Mouse (Mus musculus) CD4-positive, CD25-positive, alpha-beta regulatory T cell, adult 4 months (primary cell): ENCODE results near the gene Tmem102. TPM values are rescaled to one million over a fixed set of nuclear protein-coding genes. Genes with fewer than 3 reads are reported as not detected.

Source experiments
- ATAC-seq: one replicate; pipeline ENCODE4 v1.8.0; 2017
- polyA plus RNA-seq, 2 experiments: library from polyadenylated mRNA; unstranded; fragments of 100-300 nt; shearing (Covaris generic); gene quantifications; one replicate each; pipeline ENCODE4 v1.2.1; 2017

Tmem102 gene
- polyA plus RNA-seq = not detected

- no peak for ATAC-seq
Observed at GRCm38 (mm10) chr11:69804972-69805909, at the start of gene Tmem102. TSS of gene Tmem102 (minus strand) at chr11:69805624.

GRCm38 (mm10) chr11:69854680-69855079 lies 49.3 kb upstream of the Tmem102 start:
- no peak for ATAC-seq

- no peak for ATAC-seq
Observed at GRCm38 (mm10) chr11:69853994-69854393, 48.6 kb upstream of the Tmem102 start.

- ATAC-seq = no peak
Observed at GRCm38 (mm10) chr11:69850754-69851153, 45.3 kb upstream of the Tmem102 start.

- ATAC-seq = no peak
Observed at GRCm38 (mm10) chr11:69849884-69850283, 44.5 kb upstream of the Tmem102 start.

- no peak for ATAC-seq
Observed at GRCm38 (mm10) chr11:69849128-69849527, 43.7 kb upstream of the Tmem102 start.

- ATAC-seq = no peak
Observed at GRCm38 (mm10) chr11:69848021-69848420, 42.6 kb upstream of the Tmem102 start.

- ATAC-seq = peak; percentile 71
Observed at GRCm38 (mm10) chr11:69846738-69847688, 41.6 kb upstream of the Tmem102 start.

- ATAC-seq = peak; percentile 81
Observed at GRCm38 (mm10) chr11:69846198-69846680, 40.8 kb upstream of the Tmem102 start, which contains the start of gene Plscr3. TSS of gene Plscr3 (plus strand) at chr11:69846376.

GRCm38 (mm10) chr11:69838714-69839104 lies 33.3 kb upstream of the Tmem102 start:
- peak; percentile 13 for ATAC-seq

- ATAC-seq = peak; percentile 90
Observed at GRCm38 (mm10) chr11:69837952-69838713, 32.7 kb upstream of the Tmem102 start, which contains the start of gene Tmem256. TSS of gene Tmem256 (plus strand) at chr11:69838514.

GRCm38 (mm10) chr11:69837604-69837951 lies 32.2 kb upstream of the Tmem102 start, which contains the start of gene Nlgn2:
TSS of gene Nlgn2 (minus strand) at chr11:69837784.
- ATAC-seq = no peak

- no peak for ATAC-seq
Observed at GRCm38 (mm10) chr11:69836703-69837576, 31.5 kb upstream of the Tmem102 start.

- ATAC-seq = no peak
Observed at GRCm38 (mm10) chr11:69835966-69836335, 30.5 kb upstream of the Tmem102 start.

GRCm38 (mm10) chr11:69835326-69835965 lies 30.0 kb upstream of the Tmem102 start:
- ATAC-seq = no peak

- peak; percentile 13 for ATAC-seq
Observed at GRCm38 (mm10) chr11:69834001-69834549, 28.7 kb upstream of the Tmem102 start.

- ATAC-seq = no peak
Observed at GRCm38 (mm10) chr11:69833554-69833953, 28.1 kb upstream of the Tmem102 start.

- ATAC-seq = no peak
Observed at GRCm38 (mm10) chr11:69828832-69829231, 23.4 kb upstream of the Tmem102 start.

GRCm38 (mm10) chr11:69823456-69823855 lies 18.0 kb upstream of the Tmem102 start:
- ATAC-seq = no peak

GRCm38 (mm10) chr11:69822080-69822479 lies 16.7 kb upstream of the Tmem102 start, which contains the start of gene Spem1:
TSS of gene Spem1 (minus strand) at chr11:69822180.
- ATAC-seq = no peak
